18 mouse cellular contexts compared by ENCODE assay signal in genomic region chr19:36796931-36797330, GRCm38 (mm10). TPM values are rescaled to one million over a fixed set of nuclear protein-coding genes. Genes with fewer than 3 reads are reported as not detected.
DNase-seq lines count a peak whose midpoint lies in the region; ATAC-seq and TF ChIP-seq lines count a peak whose summit lies in the region.
"Had no signal": no experiment of that assay in that cellular context is flagged by ENCODE, and none has a peak within 500 bp of the region (broad histone marks: within the 10 kb centered on the region; RNA-seq: fewer than 3 reads in every experiment).

No protein-coding gene starts in this region.

- no peaks in the 10 kb centered on the region for H3K27me3 ChIP-seq in lung, embryonic 15.5 days
- no peaks in the 10 kb centered on the region for H3K27me3 ChIP-seq in stomach, postnatal 0 days (ENCODE audit: control insufficient read depth, insufficient read depth, low read length)
- no peaks in the 10 kb centered on the region for H3K27me3 ChIP-seq in hindbrain, embryonic 12.5 days

- ATAC-seq in lung, embryonic 15.5 days (ENCODE audit: borderline replicate concordance, extremely low read depth, low FRiP score, low TSS enrichment): peak; percentile 25; the same call in 1 of the 2 replicates
- no peak for ATAC-seq in stomach, postnatal 0 days (ENCODE audit: low FRiP score, low TSS enrichment)
- no peak for ATAC-seq in hindbrain, embryonic 12.5 days (ENCODE audit: low FRiP score)

- H3K27ac ChIP-seq in lung, embryonic 15.5 days: peak overlapping the region; percentile 6
- H3K27ac ChIP-seq in stomach, postnatal 0 days (replicated peaks): no peak overlapping the region
- no peak overlapping the region for H3K27ac ChIP-seq in hindbrain, embryonic 12.5 days
- H3K27ac ChIP-seq: hindbrain, embryonic 14.5 days had no signal

- no peaks in the 10 kb centered on the region for H3K36me3 ChIP-seq in lung, embryonic 15.5 days
- no peaks in the 10 kb centered on the region for H3K36me3 ChIP-seq in stomach, postnatal 0 days (ENCODE audit: control insufficient read depth, insufficient read depth, low read length)
- H3K36me3 ChIP-seq in hindbrain, embryonic 12.5 days: no peaks in the 10 kb centered on the region

- H3K9me3 ChIP-seq in lung, embryonic 15.5 days: no peaks in the 10 kb centered on the region
- H3K9me3 ChIP-seq in stomach, postnatal 0 days (ENCODE audit: control insufficient read depth, low read length): no peaks in the 10 kb centered on the region
- H3K9me3 ChIP-seq in hindbrain, embryonic 12.5 days (replicated peaks): no peaks in the 10 kb centered on the region

- no peak for DNase-seq in lung, postnatal 14 days
- peak; percentile 28 to 43 for DNase-seq in kidney, adult 8-10 months
- DNase-seq in kidney, postnatal 4 days: peak; percentile 51 to 63
- peak; percentile 39 for DNase-seq in stomach, postnatal 0 days (ENCODE audit: low spot score)
- no peak for DNase-seq in right cerebral cortex, postnatal 10 days (ENCODE audit: low spot score in 2 of 2)
- DNase-seq: adrenal gland, adult 8-10 months; B cell, adult 2 months; cerebellum, adult 9-11 months; gastrocnemius, postnatal 36 days; layer of hippocampus, adult 9-11 months; lung, adult 2 months; right cerebral cortex, postnatal 25 days; thymus, postnatal 4 days had no signal

- no peak for TF ChIP-seq CTCF in stomach, postnatal 0 days (IDR thresholded peaks at IDR 0.05; ENCODE audit: low read depth)

- H3K9ac ChIP-seq in lung, embryonic 15.5 days: no peak overlapping the region
- no peak overlapping the region for H3K9ac ChIP-seq in stomach, postnatal 0 days (ENCODE audit: low read length)
- no peak overlapping the region for H3K9ac ChIP-seq in hindbrain, embryonic 12.5 days
- H3K9ac ChIP-seq: hindbrain, embryonic 14.5 days had no signal

- no peak overlapping the region for H3K4me2 ChIP-seq in lung, embryonic 15.5 days
- no peak overlapping the region for H3K4me2 ChIP-seq in stomach, postnatal 0 days (replicated peaks; ENCODE audit: low read depth)
- no peak overlapping the region for H3K4me2 ChIP-seq in hindbrain, embryonic 12.5 days (replicated peaks)
- H3K4me2 ChIP-seq: hindbrain, embryonic 14.5 days; midbrain, embryonic 11.5 days had no signal

- no peak for TF ChIP-seq EP300 in stomach, postnatal 0 days (optimal IDR thresholded peaks at IDR 0.05)

- 52% methylated on average over 9 of the region's 9 CpGs for WGBS in lung, embryonic 15.5 days
- WGBS in stomach, postnatal 0 days: 54% methylated on average over 9 of the region's 9 CpGs
- WGBS in hindbrain, embryonic 12.5 days: 79% methylated on average over 9 of the region's 9 CpGs

- no peak overlapping the region for H3K4me3 ChIP-seq in lung, embryonic 15.5 days
- no peak overlapping the region for H3K4me3 ChIP-seq in stomach, postnatal 0 days (ENCODE audit: low read depth, low read length)
- H3K4me3 ChIP-seq in hindbrain, embryonic 12.5 days: no peak overlapping the region
- H3K4me3 ChIP-seq: erythroblast, embryonic 14.5 days had no signal

- H3K4me1 ChIP-seq in lung, embryonic 15.5 days: peaks cover 51% of the 10 kb centered on the region
- no peaks in the 10 kb centered on the region for H3K4me1 ChIP-seq in stomach, postnatal 0 days (replicated peaks; ENCODE audit: control insufficient read depth, insufficient read depth)
- no peaks in the 10 kb centered on the region for H3K4me1 ChIP-seq in hindbrain, embryonic 12.5 days

RNA-seq across cellular contexts. Expression of gene Tnks2, which starts 37.1 kb away (rescaled TPM):
- polyA plus RNA-seq in lung, embryonic 15.5 days (2015; fragmentation: Nextera tagmentation; extraction: Ambion mirVana): 47.3 and 47.6 TPM in 2 replicates
- polyA plus RNA-seq in stomach, postnatal 0 days (2015; fragmentation: Nextera tagmentation; extraction: Ambion mirVana): 13.9 and 15.8 TPM in 2 replicates
- 99.6 and 99.9 TPM in 2 replicates for polyA plus RNA-seq in hindbrain, embryonic 12.5 days (2016; fragmentation: Nextera tagmentation; extraction: Ambion mirVana)

Comparison
In these comparisons a context has a peak if more than half of its experiments do, and no peak if none do; other contexts are left out.
1. DNase-seq: peak in kidney, adult 8-10 months (2 of 2), kidney, postnatal 4 days (2 of 2) and stomach, postnatal 0 days (single experiment); none in lung, postnatal 14 days (single experiment) and right cerebral cortex, postnatal 10 days (0 of 2).